Mouse (Mus musculus) bone marrow macrophage, adult 2 months (primary cell): ENCODE results near the gene Pcdh8.

ENCODE experiments used
- CTCF ChIP-seq: IDR thresholded peaks from 2 replicates; pipeline ENCODE4 v1.5.1; 2012; ENCODE audit warnings: low read depth, mild to moderate bottlenecking, low read length, moderate library complexity
- POLR2A ChIP-seq: IDR thresholded peaks from 2 replicates; pipeline ENCODE4 v1.6.1; 2012; ENCODE audit warnings: mild to moderate bottlenecking, low read depth, low read length, borderline replicate concordance

- no peak for TF ChIP-seq CTCF
- TF ChIP-seq POLR2A = no peak
Measured at GRCm38 (mm10) chr14:79770306-79771093, 612 bp downstream of the Pcdh8 start.
